Mouse (Mus musculus) CH12.LX (cell line): Measurements from ENCODE around the gene Gm884. TPM values are rescaled to one million over a fixed set of nuclear protein-coding genes. Genes with fewer than 3 reads are reported as not detected.

Experiments used
- DNase-seq: peaks from one replicate; pipeline ENCODE4 v3.0.0-alpha.2; 2013; ENCODE audit errors: extremely low read depth
- H3K27ac ChIP-seq: 2 replicates; pipeline ENCODE4 v1.5.1; 2012; ENCODE audit warnings: low read depth, mild to moderate bottlenecking, control low read depth, moderate library complexity; ENCODE audit not compliant: insufficient read depth
- H3K27me3 ChIP-seq: replicated peaks from 2 replicates; pipeline ENCODE3; 2012; ENCODE audit warnings: inconsistent platforms
- H3K36me3 ChIP-seq, 2 experiments: replicated peaks in 1 of 2; 2 replicates each; pipeline versions ENCODE3 to v1.6.1; 2012; ENCODE audit warnings: inconsistent platforms in 1 of 2, low read length in 1 of 2, mild to moderate bottlenecking in 1 of 2, mixed read lengths in 1 of 2, moderate library complexity in 1 of 2; ENCODE audit not compliant: control insufficient read depth in 1 of 2, insufficient read depth in 1 of 2
- H3K4me1 ChIP-seq, 2 experiments: 2 replicates each; pipeline ENCODE4 v1.6.1; 2012; ENCODE audit warnings: inconsistent platforms in 1 of 2, moderate library complexity in 1 of 2; ENCODE audit not compliant: insufficient read depth in 2 of 2, control insufficient read depth in 1 of 2
- H3K4me2 ChIP-seq: 2 replicates; pipeline ENCODE4 v1.6.1; 2012; ENCODE audit warnings: low read depth, mild to moderate bottlenecking, control low read depth; ENCODE audit not compliant: poor library complexity, insufficient read depth, severe bottlenecking
- H3K4me3 ChIP-seq, 3 experiments: fragments of 150-350 bp in 1 of 3; sonication (generic) in 1 of 3; replicated peaks in 1 of 3; 2 replicates each; pipeline versions ENCODE3 to v1.5.1; 2011 to 2012; ENCODE audit warnings: low read depth in 2 of 3, low read length in 2 of 3, mild to moderate bottlenecking in 2 of 3, moderate library complexity in 2 of 3, control low read depth in 1 of 3, improper control_type of control experiment in 1 of 3, inconsistent platforms in 1 of 3, mixed read lengths in 1 of 3; ENCODE audit not compliant: poor library complexity in 1 of 3
- H3K79me2 ChIP-seq: replicated peaks from 2 replicates; pipeline ENCODE4 v1.6.1; 2012; ENCODE audit warnings: mild to moderate bottlenecking, moderate library complexity; ENCODE audit not compliant: control insufficient read depth, poor library complexity, insufficient read depth, severe bottlenecking; ENCODE audit errors: extremely low read depth
- H3K9ac ChIP-seq: 2 replicates; pipeline ENCODE4 v1.6.1; 2012; ENCODE audit warnings: low read depth, mild to moderate bottlenecking, control low read depth, moderate library complexity; ENCODE audit not compliant: insufficient read depth
- H3K9me3 ChIP-seq: replicated peaks from 2 replicates; pipeline ENCODE3; 2012; ENCODE audit warnings: low read length, inconsistent platforms, mixed read lengths
- BHLHE40 ChIP-seq: IDR thresholded peaks from 2 replicates; pipeline ENCODE4 v1.6.1; 2011; ENCODE audit warnings: mild to moderate bottlenecking, low read depth, low read length, improper control_type of control experiment
- CHD1 ChIP-seq: IDR thresholded peaks from 2 replicates; pipeline ENCODE4 v1.6.1; 2012; ENCODE audit warnings: low read depth, low read length, improper control_type of control experiment, inconsistent platforms
- CTCF ChIP-seq, 2 experiments: IDR thresholded peaks in 1 of 2; conservative IDR thresholded peaks in 1 of 2; 2 replicates each; pipeline ENCODE4 v1.5.1; 2011 to 2012; ENCODE audit warnings: low read depth in 2 of 2, low read length in 2 of 2, improper control_type of control experiment in 1 of 2, inconsistent platforms in 1 of 2, mild to moderate bottlenecking in 1 of 2, moderate library complexity in 1 of 2
- ELF1 ChIP-seq: IDR thresholded peaks from 2 replicates; pipeline ENCODE4 v1.6.1; 2014; ENCODE audit warnings: low read depth, mild to moderate bottlenecking, inconsistent platforms, low read length, improper control_type of control experiment
- GABPA ChIP-seq: IDR thresholded peaks from 2 replicates; pipeline ENCODE4 v1.6.1; 2012; ENCODE audit warnings: low read depth, low read length, improper control_type of control experiment, inconsistent platforms; ENCODE audit not compliant: insufficient replicate concordance
- HCFC1 ChIP-seq: IDR thresholded peaks from 2 replicates; pipeline ENCODE4 v1.6.1; 2012; ENCODE audit warnings: low read depth, mild to moderate bottlenecking, inconsistent platforms, low read length, improper control_type of control experiment
- IRF4 ChIP-seq: IDR thresholded peaks from 2 replicates; pipeline ENCODE4 v1.6.1; 2014; ENCODE audit warnings: low read depth, mild to moderate bottlenecking, inconsistent platforms, low read length, improper control_type of control experiment
- JUN ChIP-seq: IDR thresholded peaks from 2 replicates; pipeline ENCODE4 v1.6.1; 2011; ENCODE audit warnings: low read depth, mild to moderate bottlenecking, low read length, improper control_type of control experiment, moderate library complexity; ENCODE audit not compliant: insufficient read depth
- KAT2A ChIP-seq: IDR thresholded peaks from 2 replicates; pipeline ENCODE4 v1.6.1; 2012; ENCODE audit warnings: low read length, improper control_type of control experiment, inconsistent platforms; ENCODE audit not compliant: insufficient replicate concordance
- MAFK ChIP-seq: IDR thresholded peaks from 2 replicates; pipeline ENCODE4 v1.6.1; 2011; ENCODE audit warnings: low read length, improper control_type of control experiment; ENCODE audit not compliant: insufficient replicate concordance
- MAX ChIP-seq: IDR thresholded peaks from 2 replicates; pipeline ENCODE4 v1.6.1; 2011; ENCODE audit warnings: low read length, improper control_type of control experiment
- MAZ ChIP-seq: IDR thresholded peaks from 2 replicates; pipeline ENCODE4 v1.6.1; 2012; ENCODE audit warnings: low read depth, mild to moderate bottlenecking, inconsistent platforms, low read length, improper control_type of control experiment, moderate library complexity
- MEF2A ChIP-seq: IDR thresholded peaks from 2 replicates; pipeline ENCODE4 v1.6.1; 2014; ENCODE audit warnings: low read depth, mild to moderate bottlenecking, inconsistent platforms, low read length, improper control_type of control experiment, borderline replicate concordance
- PAX5 ChIP-seq: IDR thresholded peaks from 2 replicates; pipeline ENCODE4 v1.6.1; 2012; ENCODE audit warnings: low read length, inconsistent platforms, mixed read lengths
- POLR2AphosphoS2 ChIP-seq: IDR thresholded peaks from 2 replicates; pipeline ENCODE4 v1.6.1; 2011; ENCODE audit warnings: low read depth, low read length, improper control_type of control experiment
- RCOR1 ChIP-seq: conservative IDR thresholded peaks from 2 replicates; pipeline ENCODE4 v1.6.1; 2012; ENCODE audit warnings: low read depth, mild to moderate bottlenecking, inconsistent platforms, low read length, improper control_type of control experiment
- SIN3A ChIP-seq: IDR thresholded peaks from 2 replicates; pipeline ENCODE4 v1.6.1; 2012; ENCODE audit warnings: low read length, improper control_type of control experiment, inconsistent platforms
- USF1 ChIP-seq: IDR thresholded peaks from 2 replicates; pipeline ENCODE4 v1.6.1; 2014; ENCODE audit warnings: low read depth, mild to moderate bottlenecking, inconsistent platforms, low read length, improper control_type of control experiment
- ZKSCAN1 ChIP-seq: IDR thresholded peaks from 2 replicates; pipeline ENCODE4 v1.6.1; 2012; ENCODE audit warnings: low read depth, inconsistent platforms, low read length, improper control_type of control experiment, borderline replicate concordance
- dilution Hi-C: fragments of 300-500 bp; cut with MboI; formaldehyde crosslinking; loops from 2 replicates; pipeline ENCODE4 v1.14.3; 2020; ENCODE audit warnings: low sequenced_read_pairs; ENCODE audit not compliant: extremely low pct_unique_long_range_greater_than_20kb, extremely low pct_ligation_motif_present
- in situ Hi-C: fragments of 300-500 bp; cut with MboI; formaldehyde crosslinking; loops from 3 replicates; pipeline ENCODE4 v1.14.3; 2019; ENCODE audit warnings: low sequenced_read_pairs, low pct_ligation_motif_present, low pct_unique_long_range_greater_than_20kb, mixed read lengths
- polyA plus RNA-seq: library from polyadenylated mRNA; unstranded; fragments of >175 nt; gene quantifications from 2 replicates; pipeline ENCODE4 v1.2.1, GENCODE M21; 2012; ENCODE audit warnings: low read depth; ENCODE audit not compliant: insufficient read length
- total RNA-seq, 2 experiments: library from RNA; depleted of rRNA; stranded (reverse); fragments of 300-350 nt in 1 of 2; fragments of >200 nt in 1 of 2; gene quantifications; 2 replicates each; pipeline ENCODE4 v1.2.3; 2012 to 2014

Gm884 gene
- total and polyA plus RNA-seq, 3 experiments = not detected

GRCm38 (mm10) chr11:103635481-103635880 lies 14.5 kb upstream of the Gm884 start:
- Histone ChIP-seq H3K9ac (no peak overlapping the region), H3K27me3 (peaks cover 87% of the 10 kb centered on the region), H3K36me3 (no peaks in the 10 kb centered on the region), H3K27ac (no peak overlapping the region), H3K79me2 (no peaks in the 10 kb centered on the region), H3K4me3 (no peak overlapping the region), H3K4me2 (no peak overlapping the region), H3K9me3 (peaks cover 3% of the 10 kb centered on the region)
- dilution Hi-C loops = no loop called here
- no peak for DNase-seq
- no peak for TF ChIP-seq HCFC1
- no peak for TF ChIP-seq MAX
- TF ChIP-seq MAFK = no peak
- TF ChIP-seq MAZ = no peak
- TF ChIP-seq MEF2A = no peak
- TF ChIP-seq, all 38 proteins: peak for 0
- in situ Hi-C loops = no loop called here
- no peaks in the 10 kb centered on the region for H3K4me1 ChIP-seq

DNA sequence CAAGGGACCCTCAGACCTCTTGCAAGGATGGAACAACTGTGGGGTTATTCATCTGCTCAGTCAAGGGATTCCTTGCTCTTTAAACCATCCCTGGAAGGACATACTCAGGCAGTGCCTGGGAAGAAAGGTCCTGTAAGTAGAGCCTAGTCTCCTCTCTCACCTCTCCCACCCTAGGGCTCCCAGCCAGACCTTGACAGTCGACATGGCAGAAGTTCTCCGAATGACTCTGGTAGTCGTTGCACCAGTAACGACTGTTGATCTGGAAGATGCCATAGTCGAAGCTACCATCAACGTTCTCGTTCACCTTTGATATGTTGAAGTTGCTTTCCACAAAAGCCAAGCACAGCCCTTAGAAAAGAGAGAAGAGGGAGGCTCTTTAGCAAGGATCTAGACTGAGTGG lies 13.9 kb upstream of the Gm884 start:
- H3K4me2 ChIP-seq = no peak overlapping the region
- dilution Hi-C loops = no loop called here
- H3K9ac ChIP-seq = no peak overlapping the region
- peaks cover 86% of the 10 kb centered on the region for H3K27me3 ChIP-seq
- H3K4me1 ChIP-seq = no peaks in the 10 kb centered on the region
- in situ Hi-C loops = no loop called here
- TF ChIP-seq CHD1 (no peak), BHLHE40 (no peak), MAX (no peak), JUN (no peak), ZKSCAN1 (no peak)
- TF ChIP-seq, all 38 proteins: peak for 0
- H3K27ac ChIP-seq = no peak overlapping the region
- peaks cover 3% of the 10 kb centered on the region for H3K9me3 ChIP-seq
- H3K79me2 ChIP-seq = no peaks in the 10 kb centered on the region
- no peak overlapping the region for H3K4me3 ChIP-seq
- no peak for DNase-seq
- H3K36me3 ChIP-seq = no peaks in the 10 kb centered on the region

- dilution Hi-C loops (no loop called here), in situ Hi-C loops (no loop called here)
- Histone ChIP-seq H3K79me2 (no peaks in the 10 kb centered on the region), H3K4me2 (no peak overlapping the region), H3K9me3 (peaks cover 3% of the 10 kb centered on the region), H3K9ac (no peak overlapping the region), H3K4me1 (no peaks in the 10 kb centered on the region), H3K4me3 (no peak overlapping the region), H3K36me3 (no peaks in the 10 kb centered on the region), H3K27ac (no peak overlapping the region), H3K27me3 (peaks cover 62% of the 10 kb centered on the region)
- TF ChIP-seq IRF4 (no peak), USF1 (no peak), MAZ (no peak), KAT2A (no peak), HCFC1 (no peak), GABPA (no peak), ELF1 (no peak), POLR2AphosphoS2 (no peak), PAX5 (no peak), SIN3A (no peak), CTCF (conservative IDR thresholded peaks at IDR 0.05 in 1 of 2, IDR thresholded peaks at IDR 0.05 in 1 of 2; ENCODE audit: low read depth in 2 of 2, low read length in 2 of 2) (no peak), JUN (no peak), RCOR1 (no peak)
- no peak for DNase-seq
Observed at GRCm38 (mm10) chr11:103627453-103627852, 6.5 kb upstream of the Gm884 start.
